Mouse (Mus musculus): ENCODE data around the gene Igsf3. TPM values are rescaled to one million over a fixed set of nuclear protein-coding genes. Genes with fewer than 3 reads are reported as not detected.
"Not testable (repeated sequence)": the region's sequence is repeated elsewhere in the genome, so short reads cannot be mapped to it uniquely, and the experiment has no call there.

Igsf3 gene
- polyA plus RNA-seq, 1 experiment from 2014 or later, result 17.3 TPM

DNA sequence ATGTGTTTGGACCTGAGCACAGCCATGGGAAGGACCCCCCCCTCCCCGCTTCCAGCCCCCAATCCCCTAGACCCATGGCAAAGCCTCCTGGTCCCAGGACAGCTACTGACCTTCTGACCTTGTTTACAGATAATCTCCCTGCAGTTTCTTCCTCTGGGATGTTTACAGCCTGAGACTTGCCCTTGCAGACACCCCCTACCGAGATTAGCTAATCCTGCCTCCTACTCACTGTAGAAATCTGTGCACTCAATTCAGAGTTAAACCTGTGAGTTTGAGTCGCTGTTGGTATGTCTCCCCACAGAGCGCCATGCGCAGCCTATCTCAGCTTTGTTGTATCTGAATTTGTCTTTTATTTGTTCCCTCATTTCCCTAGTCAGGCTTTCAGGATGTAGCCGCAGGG, 35.2 kb downstream of the Igsf3 start:
- ATAC-seq (replicated peaks; ENCODE audit: low FRiP score) (no peak), DNase-seq (ENCODE audit: low spot score) (no peak)
- Histone ChIP-seq H3K4me2 (no peak overlapping the region), H3K27ac (ENCODE audit: low read depth, low read length) (no peak overlapping the region), H3K9ac (ENCODE audit: low read depth, low read length) (no peak overlapping the region), H3K4me3 (ENCODE audit: low read depth, low read length) (no peak overlapping the region), H3K27me3 (replicated peaks; ENCODE audit: control insufficient read depth, insufficient read depth, low read length) (no peaks in the 10 kb centered on the region), H3K4me1 (replicated peaks; ENCODE audit: control insufficient read depth, insufficient read depth, low read length) (peaks cover 32% of the 10 kb centered on the region), H3K9me3 (ENCODE audit: control insufficient read depth, low read length) (no peaks in the 10 kb centered on the region), H3K36me3 (ENCODE audit: control insufficient read depth, insufficient read depth, low read length) (no peaks in the 10 kb centered on the region)
- WGBS, result 61% methylated on average over 6 of the region's 6 CpGs

DNA sequence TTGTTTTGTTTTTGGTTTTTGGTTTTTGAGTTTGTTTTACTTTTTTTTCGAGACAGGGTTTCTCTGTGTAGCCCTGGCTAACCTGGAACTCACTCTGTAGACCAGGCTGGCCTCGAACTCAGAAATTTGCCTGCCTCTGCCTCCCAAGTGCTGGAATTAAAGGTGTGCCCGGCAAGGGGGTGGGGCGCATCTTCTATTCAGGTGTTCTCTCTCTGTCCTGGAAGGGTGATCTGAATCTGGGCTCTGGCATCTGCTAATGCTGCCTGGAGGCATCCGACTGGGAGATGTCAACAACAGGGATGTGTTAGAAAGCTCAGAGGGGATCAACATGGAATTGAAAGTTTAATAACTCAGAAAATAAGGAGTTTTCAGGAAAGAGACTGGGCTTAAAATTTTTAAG, 36.1 kb downstream of the Igsf3 start:
- peaks cover 30% of the 10 kb centered on the region for H3K4me1 ChIP-seq (replicated peaks; ENCODE audit: control insufficient read depth, insufficient read depth, low read length)
- H3K36me3 ChIP-seq (ENCODE audit: control insufficient read depth, insufficient read depth, low read length); H3K27me3 ChIP-seq (replicated peaks; ENCODE audit: control insufficient read depth, insufficient read depth, low read length): not testable (repeated sequence)

DNA sequence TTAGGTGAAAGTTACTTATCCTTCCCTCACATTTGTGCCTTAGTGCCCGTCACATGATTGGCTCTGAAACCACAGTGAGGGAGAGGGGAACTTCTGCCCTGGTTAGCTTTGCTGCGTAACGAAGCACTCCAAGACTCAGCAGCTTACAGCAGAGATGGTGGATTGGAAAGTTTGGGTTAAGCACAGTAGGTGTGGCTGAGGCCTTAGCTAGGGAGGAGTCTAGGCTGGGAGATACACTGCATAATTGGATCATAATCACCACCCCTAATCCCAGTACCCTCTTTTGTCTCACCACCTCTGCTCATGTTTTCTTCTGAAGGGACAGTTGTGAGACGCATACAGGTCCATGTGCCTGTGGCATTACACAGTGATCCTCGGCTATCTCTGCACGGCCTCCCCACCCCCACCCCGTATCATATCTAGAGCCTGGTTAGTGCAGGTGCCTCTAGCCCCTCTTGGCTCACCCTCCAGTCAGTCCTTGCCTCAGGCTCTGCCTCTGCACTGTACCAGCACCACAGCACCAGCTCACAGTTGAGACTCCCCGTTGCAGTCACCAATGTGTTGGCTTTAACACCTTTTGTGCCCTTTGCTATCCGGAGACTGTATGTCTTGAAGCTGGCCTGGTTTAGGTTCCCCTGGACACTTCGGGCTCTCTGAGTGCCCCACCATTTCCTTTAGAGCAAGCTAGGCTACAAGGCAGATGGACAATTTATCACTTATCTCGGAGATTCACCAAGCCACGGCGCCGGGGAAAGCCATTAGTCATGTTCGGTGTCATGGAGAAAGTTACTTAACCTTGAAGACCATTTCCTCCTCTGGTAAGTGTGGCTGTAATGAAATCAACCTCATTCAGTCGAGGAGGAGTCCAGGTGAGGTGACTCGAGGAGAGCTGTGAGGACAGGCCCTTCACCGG, 42.1 kb downstream of the Igsf3 start:
- peak overlapping the region; percentile 49 for H3K4me2 ChIP-seq
- DNase-seq (ENCODE audit: low spot score), result no peak
- 0 out of 2 replicates have a peak overlapping the region, but pooled peaks have one; percentile 45 for H3K9ac ChIP-seq (ENCODE audit: low read depth, low read length)
- peak overlapping the region; percentile 50; the same call in 1 of the 2 replicates for H3K27ac ChIP-seq (ENCODE audit: low read depth, low read length)
- peak; percentile 72 for ATAC-seq (replicated peaks; ENCODE audit: low FRiP score)
- WGBS, result 28% methylated on average over 18 of the region's 18 CpGs
- 0 out of 2 replicates have a peak overlapping the region, but pooled peaks have one; percentile 10 for H3K4me3 ChIP-seq (ENCODE audit: low read depth, low read length)
- H3K36me3 ChIP-seq (ENCODE audit: control insufficient read depth, insufficient read depth, low read length), result no peaks in the 10 kb centered on the region
- H3K27me3 ChIP-seq (replicated peaks; ENCODE audit: control insufficient read depth, insufficient read depth, low read length), result no peaks in the 10 kb centered on the region
- H3K9me3 ChIP-seq (ENCODE audit: control insufficient read depth, low read length), result no peaks in the 10 kb centered on the region
- peaks cover 48% of the 10 kb centered on the region for H3K4me1 ChIP-seq (replicated peaks; ENCODE audit: control insufficient read depth, insufficient read depth, low read length)

More for the DNA sequence above, 36.1 kb downstream of the Igsf3 start:
- H3K9ac ChIP-seq (ENCODE audit: low read depth, low read length); H3K4me3 ChIP-seq (ENCODE audit: low read depth, low read length); H3K9me3 ChIP-seq (ENCODE audit: control insufficient read depth, low read length); DNase-seq (ENCODE audit: low spot score); ATAC-seq (replicated peaks; ENCODE audit: low FRiP score); H3K4me2 ChIP-seq; H3K27ac ChIP-seq (ENCODE audit: low read depth, low read length): not testable (repeated sequence)
- WGBS, result 79% methylated on average over 5 of the region's 5 CpGs

DNA sequence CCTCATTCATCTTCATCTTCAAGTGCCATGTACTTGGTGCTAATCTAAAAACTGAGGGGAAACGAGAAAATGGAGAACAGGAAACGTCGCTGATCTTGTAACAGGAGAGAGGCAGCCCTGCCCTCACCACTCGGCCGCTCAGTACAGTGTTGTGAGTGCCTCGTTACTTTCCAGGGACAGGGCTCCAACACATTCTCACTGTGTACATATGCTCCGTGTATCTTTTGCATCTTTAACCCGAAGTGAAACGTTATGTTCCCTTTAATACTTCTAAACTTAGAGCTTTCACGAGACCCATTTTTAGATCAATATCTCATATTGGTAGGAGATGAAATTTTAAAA, 42.7 kb downstream of the Igsf3 start:
- peaks cover 48% of the 10 kb centered on the region for H3K4me1 ChIP-seq (replicated peaks; ENCODE audit: control insufficient read depth, insufficient read depth, low read length)
- no peaks in the 10 kb centered on the region for H3K27me3 ChIP-seq (replicated peaks; ENCODE audit: control insufficient read depth, insufficient read depth, low read length)
- no peaks in the 10 kb centered on the region for H3K36me3 ChIP-seq (ENCODE audit: control insufficient read depth, insufficient read depth, low read length)
- peak overlapping the region; percentile 50; the same call in 1 of the 2 replicates for H3K27ac ChIP-seq (ENCODE audit: low read depth, low read length)
- no peaks in the 10 kb centered on the region for H3K9me3 ChIP-seq (ENCODE audit: control insufficient read depth, low read length)
- ATAC-seq (replicated peaks; ENCODE audit: low FRiP score) (0 out of 2 replicates have a peak, but pooled peaks have one; percentile 8), DNase-seq (ENCODE audit: low spot score) (no peak)
- no peak overlapping the region for H3K9ac ChIP-seq (ENCODE audit: low read depth, low read length)
- WGBS, result 35% methylated on average over 10 of the region's 10 CpGs
- no peak overlapping the region for H3K4me3 ChIP-seq (ENCODE audit: low read depth, low read length)
- H3K4me2 ChIP-seq, result peak overlapping the region; percentile 49

DNA sequence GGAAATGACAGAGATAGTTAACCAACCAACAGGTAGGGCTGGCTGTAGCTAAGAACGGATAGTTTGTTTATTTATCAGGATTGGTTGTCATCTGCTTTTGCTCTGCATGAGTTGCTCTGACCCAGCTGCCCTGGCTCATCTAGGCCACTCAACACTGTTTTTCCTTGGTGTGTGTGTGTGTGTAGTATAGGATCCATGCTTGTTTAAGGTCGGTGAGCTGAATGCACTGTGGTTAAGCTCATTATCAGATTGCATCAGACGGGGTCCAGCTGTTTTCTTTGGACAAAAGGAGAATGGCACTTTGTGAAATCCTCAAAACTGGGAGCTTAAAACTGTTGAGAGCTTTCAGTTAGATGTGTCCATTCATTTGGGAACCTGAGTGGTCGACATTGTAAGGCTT, 46.3 kb downstream of the Igsf3 start:
- H3K4me1 ChIP-seq (replicated peaks; ENCODE audit: control insufficient read depth, insufficient read depth, low read length), result peaks cover 45% of the 10 kb centered on the region
- ATAC-seq (replicated peaks; ENCODE audit: low FRiP score), result no peak

DNA sequence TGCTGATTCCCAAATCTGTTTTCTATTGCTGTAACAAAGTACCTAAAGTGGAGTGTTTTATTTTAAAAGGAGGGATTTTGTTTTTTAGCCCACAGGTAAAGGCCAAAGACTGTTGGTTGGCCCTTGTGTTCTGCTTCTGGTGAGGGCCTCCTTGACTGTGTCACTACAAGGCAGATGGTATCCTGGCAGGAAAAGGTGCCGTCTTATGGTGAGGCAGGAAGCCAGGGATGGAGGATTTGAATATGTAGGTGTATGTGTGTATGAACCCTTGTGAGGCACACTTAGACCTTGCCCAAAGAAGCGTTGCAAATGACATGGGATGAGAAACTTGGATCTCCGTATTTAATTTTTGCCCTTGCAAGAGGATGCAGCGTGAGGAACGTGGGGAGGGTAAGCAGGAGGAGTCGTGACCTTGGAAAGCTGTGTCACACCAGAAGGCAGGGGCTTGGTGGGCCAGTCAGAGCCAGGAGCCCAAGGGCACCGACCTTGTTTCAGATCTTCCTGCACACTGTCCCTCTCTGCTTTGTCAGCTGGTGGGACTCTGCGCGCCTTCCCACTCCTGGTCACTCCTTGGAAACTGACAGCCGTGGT, 47.5 kb downstream of the Igsf3 start:
- Histone ChIP-seq H3K9me3 (ENCODE audit: control insufficient read depth, low read length) (no peaks in the 10 kb centered on the region), H3K4me1 (replicated peaks; ENCODE audit: control insufficient read depth, insufficient read depth, low read length) (peaks cover 34% of the 10 kb centered on the region), H3K27me3 (replicated peaks; ENCODE audit: control insufficient read depth, insufficient read depth, low read length) (no peaks in the 10 kb centered on the region), H3K9ac (ENCODE audit: low read depth, low read length) (no peak overlapping the region), H3K4me2 (no peak overlapping the region), H3K4me3 (ENCODE audit: low read depth, low read length) (no peak overlapping the region), H3K36me3 (ENCODE audit: control insufficient read depth, insufficient read depth, low read length) (peaks cover 4% of the 10 kb centered on the region; the same call in 1 of the 2 replicates), H3K27ac (ENCODE audit: low read depth, low read length) (no peak overlapping the region)
- DNase-seq (ENCODE audit: low spot score) (no peak), ATAC-seq (replicated peaks; ENCODE audit: low FRiP score) (no peak)
- 81% methylated on average over 10 of the region's 10 CpGs for WGBS

More for the DNA sequence above, 46.3 kb downstream of the Igsf3 start:
- H3K4me3 ChIP-seq (ENCODE audit: low read depth, low read length), result no peak overlapping the region
- H3K9ac ChIP-seq (ENCODE audit: low read depth, low read length), result no peak overlapping the region
- no peak overlapping the region for H3K4me2 ChIP-seq
- no peak for DNase-seq (ENCODE audit: low spot score)
- H3K27me3 ChIP-seq (replicated peaks; ENCODE audit: control insufficient read depth, insufficient read depth, low read length), result no peaks in the 10 kb centered on the region
- 39% methylated on average over 4 of the region's 4 CpGs for WGBS
- peaks cover 4% of the 10 kb centered on the region; the same call in 1 of the 2 replicates for H3K36me3 ChIP-seq (ENCODE audit: control insufficient read depth, insufficient read depth, low read length)
- no peak overlapping the region for H3K27ac ChIP-seq (ENCODE audit: low read depth, low read length)
- no peaks in the 10 kb centered on the region for H3K9me3 ChIP-seq (ENCODE audit: control insufficient read depth, low read length)

DNA sequence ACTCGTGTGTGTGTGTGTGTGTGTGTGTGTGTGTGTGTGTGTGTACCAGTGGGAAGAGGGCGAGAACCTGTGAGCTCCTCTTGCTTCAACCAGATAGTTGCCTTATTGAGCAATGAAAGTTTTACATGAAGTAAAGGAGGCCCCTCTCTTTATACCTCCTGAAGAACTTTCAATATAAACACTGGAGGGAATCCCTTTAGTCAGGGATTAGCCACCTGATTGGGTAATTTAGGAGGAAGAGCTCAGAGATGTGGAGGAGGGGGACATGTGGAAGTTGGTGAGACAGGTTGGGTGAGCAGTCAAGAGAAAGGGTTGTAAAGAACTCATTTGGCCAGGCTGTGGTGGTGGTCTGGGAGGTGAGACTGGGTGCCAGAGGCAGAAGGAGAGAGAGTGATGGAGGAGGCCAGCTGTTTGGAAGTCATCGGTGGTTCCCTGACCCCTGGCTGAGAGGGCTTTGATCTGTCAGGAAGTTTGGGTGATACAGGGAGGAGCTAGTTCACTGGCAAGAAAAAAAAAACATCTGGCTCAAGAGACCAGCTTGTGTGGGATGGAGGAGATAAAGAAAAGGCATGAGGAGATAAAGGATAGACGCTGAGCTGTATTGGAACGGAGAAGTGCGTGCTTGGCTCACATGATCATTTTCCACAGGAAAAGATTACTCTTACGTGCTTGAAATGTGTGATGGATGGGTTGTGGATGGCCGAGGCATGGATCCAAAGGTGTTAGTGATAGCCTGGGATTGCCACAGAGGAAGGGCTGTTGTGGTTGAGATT, 53.3 kb downstream of the Igsf3 start:
- H3K9ac ChIP-seq (ENCODE audit: low read depth, low read length), result no peak overlapping the region
- peak overlapping the region; percentile 6; the same call in 1 of the 2 replicates for H3K4me2 ChIP-seq
- H3K4me1 ChIP-seq (replicated peaks; ENCODE audit: control insufficient read depth, insufficient read depth, low read length), result peaks cover 14% of the 10 kb centered on the region; the same call in 1 of the 2 replicates
- DNase-seq (ENCODE audit: low spot score) (no peak), ATAC-seq (replicated peaks; ENCODE audit: low FRiP score) (peak; percentile 74)
- WGBS, result 26% methylated on average over 8 of the region's 8 CpGs
- no peak overlapping the region for H3K4me3 ChIP-seq (ENCODE audit: low read depth, low read length)
- H3K9me3 ChIP-seq (ENCODE audit: control insufficient read depth, low read length), result no peaks in the 10 kb centered on the region
- peaks cover 6% of the 10 kb centered on the region; the same call in 1 of the 2 replicates for H3K36me3 ChIP-seq (ENCODE audit: control insufficient read depth, insufficient read depth, low read length)
- H3K27me3 ChIP-seq (replicated peaks; ENCODE audit: control insufficient read depth, insufficient read depth, low read length), result no peaks in the 10 kb centered on the region
- H3K27ac ChIP-seq (ENCODE audit: low read depth, low read length), result no peak overlapping the region; the same call in 1 of the 2 replicates

- H3K4me3 ChIP-seq (ENCODE audit: low read depth, low read length), result no peak overlapping the region
- peaks cover 14% of the 10 kb centered on the region; the same call in 1 of the 2 replicates for H3K4me1 ChIP-seq (replicated peaks; ENCODE audit: control insufficient read depth, insufficient read depth, low read length)
- no peak overlapping the region for H3K9ac ChIP-seq (ENCODE audit: low read depth, low read length)
- H3K9me3 ChIP-seq (ENCODE audit: control insufficient read depth, low read length), result no peaks in the 10 kb centered on the region
- peaks cover 10% of the 10 kb centered on the region for H3K36me3 ChIP-seq (ENCODE audit: control insufficient read depth, insufficient read depth, low read length)
- 65% methylated on average over 2 of the region's 2 CpGs for WGBS
- no peak overlapping the region for H3K4me2 ChIP-seq
- peak; percentile 44 for ATAC-seq (replicated peaks; ENCODE audit: low FRiP score)
- H3K27me3 ChIP-seq (replicated peaks; ENCODE audit: control insufficient read depth, insufficient read depth, low read length), result no peaks in the 10 kb centered on the region
- H3K27ac ChIP-seq (ENCODE audit: low read depth, low read length), result peak overlapping the region; percentile 6; the same call in 1 of the 2 replicates
- no peak for DNase-seq (ENCODE audit: low spot score)
Observed at GRCm38 (mm10) chr3:101430755-101431115, 53.9 kb downstream of the Igsf3 start.
